Mouse (Mus musculus): ENCODE data around the gene Zfp689.
"Not testable (repeated sequence)": the region's sequence is repeated elsewhere in the genome, so short reads cannot be mapped to it uniquely, and the experiment has no call there.

Gene Zfp689

GRCm38 (mm10) chr7:127470743-127471645, 22.0 kb upstream of the Zfp689 start:
- DNase-seq (ENCODE audit: low read depth in 2 of 2, low spot score in 2 of 2) = peak; percentile 83 to 85

GRCm38 (mm10) chr7:127470011-127470715, 21.2 kb upstream of the Zfp689 start:
- DNase-seq (ENCODE audit: low read depth in 2 of 2, low spot score in 2 of 2) = no peak

DNA sequence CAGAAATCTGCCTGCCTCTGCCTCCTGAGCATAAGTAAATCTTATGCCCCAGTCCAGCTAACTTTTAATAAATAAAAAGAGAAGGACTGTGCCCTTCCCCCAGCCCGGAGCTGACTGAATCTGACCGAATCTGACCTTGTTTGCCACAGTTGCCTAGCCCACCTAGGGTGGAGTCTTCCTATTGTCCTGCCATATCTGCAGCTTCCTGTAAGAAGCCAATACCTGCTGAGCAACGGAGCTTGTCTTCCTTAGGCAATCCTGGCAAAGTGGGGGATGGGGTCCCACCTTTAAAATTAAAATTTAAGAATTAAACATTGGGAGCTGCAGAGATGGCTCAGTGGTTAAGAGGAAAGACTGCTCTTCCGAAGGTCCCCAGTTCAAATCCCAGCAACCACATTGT, 17.6 kb upstream of the Zfp689 start:
- DNase-seq (ENCODE audit: low read depth in 2 of 2, low spot score in 2 of 2) = no peak

DNA sequence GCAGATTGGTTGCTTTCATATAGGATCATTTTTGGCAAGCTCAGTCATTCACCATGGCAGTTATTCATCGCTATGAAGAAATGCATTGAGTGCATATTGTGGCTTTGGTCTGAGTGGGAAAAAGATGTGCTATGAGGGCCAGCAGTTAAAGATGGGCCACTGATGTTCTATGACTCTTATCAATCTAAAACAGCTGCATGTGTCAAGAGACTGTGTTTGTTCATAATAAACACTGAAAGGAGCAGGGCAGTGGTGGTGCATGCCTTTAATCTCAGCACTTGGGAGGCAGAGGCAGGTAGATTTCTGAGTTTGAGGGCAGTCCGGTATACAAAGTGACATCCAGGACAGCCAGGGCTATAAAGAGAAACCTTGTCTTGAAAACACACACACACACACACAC, 16.7 kb upstream of the Zfp689 start:
- not testable (repeated sequence) for DNase-seq (ENCODE audit: low read depth in 2 of 2, low spot score in 2 of 2)

DNA sequence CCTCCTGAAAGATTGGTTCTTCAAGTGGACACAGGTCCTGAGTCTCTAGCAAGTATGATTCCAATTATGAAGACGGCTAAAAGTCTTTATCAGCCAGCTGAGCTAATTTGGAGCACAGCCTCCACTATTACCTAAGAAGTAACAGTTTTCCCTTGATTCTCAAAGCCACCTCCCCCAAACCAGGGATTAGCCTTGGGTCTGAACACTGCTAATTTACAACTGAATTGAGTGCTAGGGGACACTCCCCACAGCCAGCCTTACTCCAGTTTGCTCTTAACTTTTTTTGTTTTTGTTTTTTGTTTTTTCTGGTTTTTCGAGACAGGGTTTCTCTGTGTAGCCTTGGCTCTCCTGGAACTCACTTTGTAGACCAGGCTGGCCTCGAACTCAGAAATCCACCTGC, 16.2 kb upstream of the Zfp689 start:
- no peak for DNase-seq (ENCODE audit: low read depth in 2 of 2, low spot score in 2 of 2)

DNA sequence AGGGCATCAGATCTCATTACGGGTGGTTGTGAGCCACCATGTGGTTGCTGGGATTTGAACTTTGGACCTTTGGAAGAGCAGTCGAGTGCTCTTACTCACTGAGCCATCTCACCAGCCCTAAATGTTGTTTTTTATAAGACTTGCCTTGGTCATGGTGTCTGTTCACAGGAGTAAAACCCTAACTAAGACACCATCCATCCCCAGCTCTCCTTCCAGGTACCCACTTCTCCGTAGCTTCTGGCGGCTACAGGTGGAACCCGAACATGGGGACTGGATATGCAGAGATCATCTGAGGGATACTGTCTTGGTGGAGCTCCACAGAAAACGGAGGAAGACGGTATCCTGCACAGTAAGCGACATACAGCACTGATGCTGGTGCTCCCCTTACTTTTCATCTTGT, 10.4 kb upstream of the Zfp689 start, which contains the start of gene Prr14:
Gene Prr14 (plus strand): TSS at position 301 of the 400 bp plus-strand sequence.
- not testable (repeated sequence) for DNase-seq (ENCODE audit: low read depth in 2 of 2, low spot score in 2 of 2)

GRCm38 (mm10) chr7:127458371-127459122, 9.6 kb upstream of the Zfp689 start:
- DNase-seq (ENCODE audit: low read depth in 2 of 2, low spot score in 2 of 2) = not testable (repeated sequence)

- no peak for DNase-seq (ENCODE audit: low read depth in 2 of 2, low spot score in 2 of 2)
Measured at GRCm38 (mm10) chr7:127454905-127455304, 5.9 kb upstream of the Zfp689 start.

GRCm38 (mm10) chr7:127453056-127453455, 4.1 kb upstream of the Zfp689 start:
- DNase-seq (ENCODE audit: low read depth in 2 of 2, low spot score in 2 of 2) = no peak

DNA sequence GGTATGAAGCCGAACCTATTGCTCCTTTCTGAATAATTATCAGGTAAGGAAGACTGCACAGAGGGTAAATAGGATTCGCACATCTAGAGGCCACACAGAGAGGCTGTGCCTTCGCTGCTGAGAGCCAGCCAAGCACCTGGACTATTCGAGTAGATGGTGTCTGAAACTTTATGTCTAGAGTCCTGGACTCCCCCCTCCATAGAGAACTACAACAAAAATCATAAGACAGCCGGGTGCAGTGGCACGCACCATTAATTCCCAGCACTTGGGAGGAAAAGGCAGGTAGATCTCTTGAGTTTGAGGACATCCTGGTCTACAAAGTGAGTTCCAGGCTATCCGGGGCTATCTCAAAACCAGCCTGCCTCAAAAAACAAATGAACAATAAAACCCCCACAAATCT, 1.0 kb upstream of the Zfp689 start:
- DNase-seq (ENCODE audit: low read depth in 2 of 2, low spot score in 2 of 2) = no peak

DNA sequence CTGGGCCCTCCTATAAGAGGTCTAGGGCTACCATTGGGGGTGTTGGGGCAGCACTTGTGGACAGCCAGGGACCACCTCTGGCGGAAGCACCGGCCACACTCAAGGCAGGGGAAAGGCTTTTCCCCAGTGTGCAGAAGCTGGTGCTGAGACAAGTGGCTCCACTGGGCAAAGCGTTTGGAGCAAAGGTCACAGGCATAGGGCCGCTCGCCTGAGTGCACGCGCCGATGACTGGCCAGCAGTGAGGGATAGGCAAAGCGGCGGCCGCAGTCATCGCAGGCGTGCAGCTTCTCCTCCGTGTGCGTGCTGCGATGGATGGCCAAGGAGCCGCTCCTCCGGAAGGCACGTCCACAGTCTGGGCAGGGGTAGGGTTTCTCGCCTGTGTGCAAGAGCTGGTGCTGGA, 5.0 kb downstream of the Zfp689 start:
- no peak for DNase-seq (ENCODE audit: low read depth in 2 of 2, low spot score in 2 of 2)

GRCm38 (mm10) chr7:127437724-127438123, 11.2 kb downstream of the Zfp689 start:
- DNase-seq (ENCODE audit: low read depth in 2 of 2, low spot score in 2 of 2) = peak in 1 of 2 experiments; percentile 46

DNA sequence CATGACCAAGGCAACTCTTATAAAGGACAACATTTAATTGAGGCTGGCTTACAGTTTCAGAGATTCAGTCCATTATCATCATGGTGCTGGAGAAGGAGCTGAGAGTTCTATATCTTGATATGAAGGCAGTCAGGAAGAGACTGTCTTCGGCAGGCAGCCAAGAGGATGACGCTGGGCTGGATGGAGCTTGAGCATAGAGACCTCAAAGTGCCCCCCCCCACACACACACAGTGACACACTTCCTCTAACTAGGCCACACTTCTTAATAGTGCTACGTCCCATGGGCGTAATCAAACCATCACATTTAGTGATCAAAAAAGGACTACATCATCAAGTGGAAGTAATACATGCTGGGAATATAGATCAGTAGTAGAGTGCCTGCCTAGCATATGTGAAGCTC, 13.8 kb downstream of the Zfp689 start:
- no peak for DNase-seq (ENCODE audit: low read depth in 2 of 2, low spot score in 2 of 2)

DNA sequence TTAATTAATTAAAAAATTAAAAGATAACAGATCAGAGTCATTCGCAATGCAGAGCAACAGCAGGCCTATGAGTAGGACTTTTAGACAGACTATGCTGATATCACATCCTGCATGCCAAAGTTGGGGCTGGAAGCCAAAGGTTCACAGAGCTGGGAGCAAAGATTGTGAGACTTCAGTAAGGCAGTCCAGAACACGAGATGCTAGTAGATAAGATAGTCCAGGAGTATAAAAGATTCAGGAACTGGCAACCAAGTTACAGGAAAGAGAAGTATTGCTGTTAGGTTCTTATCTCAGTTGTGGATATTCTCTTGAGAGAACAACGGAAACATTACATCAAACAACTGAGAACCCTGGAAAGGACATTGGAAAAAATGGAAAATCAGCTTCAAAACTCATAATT, 22.6 kb downstream of the Zfp689 start:
- DNase-seq (ENCODE audit: low read depth in 2 of 2, low spot score in 2 of 2) = no peak

DNA sequence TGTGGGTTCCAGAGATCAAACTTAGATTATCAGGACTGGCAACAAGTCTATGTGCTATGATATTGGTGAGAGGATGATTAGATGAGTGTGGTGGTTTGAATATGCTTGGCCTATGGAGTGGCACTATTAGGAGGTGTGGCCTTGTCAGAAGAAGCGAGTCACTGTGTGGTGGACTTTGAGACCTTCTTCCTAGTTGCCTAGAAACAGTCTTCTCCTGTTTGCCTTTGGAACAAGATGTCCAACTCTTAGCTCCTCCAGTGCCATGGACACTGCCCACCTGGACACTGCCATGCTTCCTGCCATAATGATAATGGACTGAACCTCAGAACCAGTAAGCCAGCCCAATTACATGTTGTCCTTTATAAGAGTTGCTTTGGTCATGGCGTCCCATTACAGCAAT, 23.0 kb downstream of the Zfp689 start:
- DNase-seq (ENCODE audit: low read depth in 2 of 2, low spot score in 2 of 2) = no peak

GRCm38 (mm10) chr7:127425291-127425690, 23.7 kb downstream of the Zfp689 start:
- no peak for DNase-seq (ENCODE audit: low read depth in 2 of 2, low spot score in 2 of 2)

GRCm38 (mm10) chr7:127422247-127422646, 26.7 kb downstream of the Zfp689 start:
- DNase-seq (ENCODE audit: low read depth in 2 of 2, low spot score in 2 of 2) = no peak

DNA sequence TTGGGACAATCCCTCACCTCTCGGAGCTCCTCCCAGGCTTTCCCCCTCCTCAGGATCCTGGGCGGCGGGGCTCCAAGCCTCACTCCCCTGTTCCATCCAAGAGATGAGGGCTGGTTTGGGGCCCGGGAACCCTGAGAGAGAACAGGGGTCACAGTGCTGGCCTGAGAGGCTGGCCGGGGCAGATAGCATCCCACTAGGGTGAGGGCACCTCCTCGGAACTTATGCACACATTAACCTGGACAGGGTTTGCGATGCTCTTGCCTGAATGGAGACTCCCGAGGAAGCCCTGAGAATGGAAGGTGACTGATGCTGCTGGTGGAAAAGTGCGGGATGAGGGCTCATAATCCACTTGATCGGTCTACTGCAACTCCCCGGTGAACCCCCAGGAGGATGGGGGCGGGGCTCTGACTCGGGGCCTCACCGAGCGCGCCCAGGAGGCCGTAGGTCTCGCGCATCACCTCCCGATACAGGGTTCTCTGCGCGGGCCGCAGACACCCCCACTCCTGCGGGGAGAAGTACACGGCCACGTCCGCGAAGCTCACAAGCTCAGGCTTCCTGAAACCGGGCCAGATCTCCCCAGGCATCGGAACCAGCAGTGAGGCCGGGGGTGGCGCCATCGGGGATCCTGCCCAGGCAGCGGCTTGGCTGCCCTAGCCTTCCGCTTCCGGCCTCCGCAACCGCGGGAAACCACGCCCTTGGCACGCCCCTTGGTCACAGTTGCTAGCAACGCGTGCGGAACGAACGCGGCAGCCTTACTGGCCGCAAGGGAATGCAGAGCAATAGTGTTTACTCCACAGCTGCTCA, 27.4 kb downstream of the Zfp689 start, which contains the start of gene Zfp688:
Gene Zfp688 (minus strand): TSS at position 681 of the 804 bp plus-strand sequence.
- peak; percentile 95 to 98 for DNase-seq (ENCODE audit: low read depth in 2 of 2, low spot score in 2 of 2)

- DNase-seq (ENCODE audit: low read depth in 2 of 2, low spot score in 2 of 2) = no peak
Measured at GRCm38 (mm10) chr7:127411418-127411817, 37.5 kb downstream of the Zfp689 start.

All from CD8-positive naive resting alpha-beta T cell, adult 2 months (primary cell).